Mouse (Mus musculus) liver, adult 2 months (tissue): Measurements from ENCODE around the gene Bcar3.

ENCODE experiments used
- CTCF ChIP-seq: fragments of 200-500 bp; IDR thresholded peaks from 2 replicates; pipeline ENCODE4 v1.5.1; 2011; ENCODE audit warnings: low read depth, low read length, control low read depth
- POLR2A ChIP-seq: fragments of 200-500 bp; IDR thresholded peaks from 2 replicates; pipeline ENCODE4 v1.6.1; 2011; ENCODE audit warnings: low read length, control low read depth; ENCODE audit not compliant: insufficient read depth; ENCODE audit errors: extremely low read depth

DNA sequence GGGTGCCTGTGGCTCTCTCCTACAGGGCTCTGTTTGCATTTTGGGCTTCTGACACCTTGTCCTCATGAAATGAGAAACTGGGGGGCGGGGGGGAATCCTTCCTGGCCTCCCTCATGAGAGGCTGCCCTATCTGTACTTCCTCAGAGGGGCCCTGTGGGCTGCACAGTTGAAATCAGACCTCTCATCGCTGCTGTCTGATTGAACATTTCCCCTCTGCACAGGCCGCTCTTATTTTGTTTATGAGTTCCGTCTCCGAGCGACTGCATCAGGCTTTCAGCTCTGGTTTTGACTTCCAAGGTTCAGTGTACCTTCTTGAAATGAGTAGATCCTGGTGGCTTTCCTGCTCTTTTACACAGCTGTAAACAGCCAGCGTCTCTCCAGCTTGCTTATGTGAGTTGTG, 40.4 kb downstream of the Bcar3 start:
- TF ChIP-seq CTCF (no peak), POLR2A (no peak)
